Mouse (Mus musculus) urinary bladder, postnatal 25 days (tissue): ENCODE measurements around the gene Olfr1465.

Experiments used
- DNase-seq: peaks from one replicate; pipeline ENCODE4 v3.0.0; 2022; ENCODE audit warnings: low spot score

Gene Olfr1465

GRCm38 (mm10) chr19:13315441-13315840, at the start of gene Olfr1465:
TSS of gene Olfr1465 (minus strand) at chr19:13315541.
- no peak for DNase-seq

GRCm38 (mm10) chr19:13361936-13362335, 46.6 kb upstream of the Olfr1465 start, which contains the start of gene Olfr1467:
TSS of gene Olfr1467 (plus strand) at chr19:13362236.
- no peak for DNase-seq

- DNase-seq = no peak
These were observed 23.2 kb upstream of the Olfr1465 start, which contains the start of gene Olfr1466 for GRCm38 (mm10) chr19:13338562-13338961. TSS of gene Olfr1466 (plus strand) at chr19:13338862.
